ENCODE assay signal across 9 mouse cellular contexts in genomic region chr6:144370699-144371098, GRCm38 (mm10).
DNase-seq lines count a peak whose midpoint lies in the region; ATAC-seq and TF ChIP-seq lines count a peak whose summit lies in the region.
"Had no signal": no experiment of that assay in that cellular context is flagged by ENCODE, and none has a peak within 500 bp of the region (broad histone marks: within the 10 kb centered on the region; RNA-seq: fewer than 3 reads in every experiment).

No protein-coding gene starts in this region.

- H3K4me2 ChIP-seq in intestine, embryonic 16.5 days (ENCODE audit: low read depth, low read length): no peak overlapping the region
- H3K4me2 ChIP-seq: heart, embryonic 13.5 days had no signal

- peak; percentile 74 for ATAC-seq in intestine, embryonic 16.5 days

- no peaks in the 10 kb centered on the region for H3K27me3 ChIP-seq in ES-Bruce4 (ENCODE audit: control insufficient read depth, insufficient read depth, low read length, poor library complexity, severe bottlenecking)
- no peaks in the 10 kb centered on the region for H3K27me3 ChIP-seq in intestine, embryonic 16.5 days (replicated peaks; ENCODE audit: control insufficient read depth, insufficient read depth, low read length)
- H3K27me3 ChIP-seq: heart, embryonic 13.5 days had no signal

- H3K4me1 ChIP-seq in ES-Bruce4 (ENCODE audit: control insufficient read depth, insufficient read depth, low read length): no peaks in the 10 kb centered on the region
- H3K4me1 ChIP-seq in intestine, embryonic 16.5 days (ENCODE audit: control insufficient read depth, insufficient read depth, low read length): no peaks in the 10 kb centered on the region

- no peak for TF ChIP-seq CTCF in ES-Bruce4 (IDR thresholded peaks at IDR 0.05; ENCODE audit: low read depth, low read length)

- DNase-seq in 416B (ENCODE audit: low read depth): peak; percentile 24
- peak; percentile 9 for DNase-seq in lung, postnatal 14 days
- no peak for DNase-seq in layer of hippocampus, postnatal 36 days
- DNase-seq in right cerebral cortex, adult 2 months (ENCODE audit: low spot score in 2 of 2): no peak
- no peak for DNase-seq in layer of hippocampus, adult 9-10 months (ENCODE audit: low spot score)
- DNase-seq: right cerebral cortex, postnatal 25 days had no signal

- no peaks in the 10 kb centered on the region for H3K9me3 ChIP-seq in ES-Bruce4 (replicated peaks; ENCODE audit: control insufficient read depth, insufficient read depth, low read length, poor library complexity, severe bottlenecking)
- H3K9me3 ChIP-seq in intestine, embryonic 16.5 days (ENCODE audit: control insufficient read depth, low read length): no peaks in the 10 kb centered on the region
- H3K9me3 ChIP-seq: heart, embryonic 13.5 days had no signal

- no peak for TF ChIP-seq POLR2A in ES-Bruce4 (IDR thresholded peaks at IDR 0.05; ENCODE audit: insufficient read depth, low read length)

- peak; percentile 91 for TF ChIP-seq EP300 in ES-Bruce4 (IDR thresholded peaks at IDR 0.05; ENCODE audit: insufficient read depth, low read depth, low read length)

- no peaks in the 10 kb centered on the region for H3K36me3 ChIP-seq in ES-Bruce4 (ENCODE audit: control insufficient read depth, insufficient read depth, low read length, poor library complexity, severe bottlenecking)
- no peaks in the 10 kb centered on the region for H3K36me3 ChIP-seq in intestine, embryonic 16.5 days (ENCODE audit: control insufficient read depth, insufficient read depth, low read length)
- H3K36me3 ChIP-seq: heart, embryonic 13.5 days had no signal

- H3K4me3 ChIP-seq in ES-Bruce4 (ENCODE audit: low read depth, low read length): no peak overlapping the region
- H3K4me3 ChIP-seq in intestine, embryonic 16.5 days (ENCODE audit: low read length): no peak overlapping the region
- H3K4me3 ChIP-seq: heart, embryonic 13.5 days had no signal

- H3K27ac ChIP-seq in ES-Bruce4 (ENCODE audit: insufficient read depth, low read length): no peak overlapping the region
- H3K27ac ChIP-seq in intestine, embryonic 16.5 days (ENCODE audit: low read length): no peak overlapping the region
- H3K27ac ChIP-seq: heart, embryonic 13.5 days had no signal

- no peak overlapping the region for H3K9ac ChIP-seq in ES-Bruce4 (ENCODE audit: low read depth, poor library complexity, severe bottlenecking)
- no peak overlapping the region for H3K9ac ChIP-seq in intestine, embryonic 16.5 days (ENCODE audit: low read depth, low read length)
- H3K9ac ChIP-seq: heart, embryonic 13.5 days had no signal

- WGBS in intestine, embryonic 16.5 days: 54% methylated on average over 10 of the region's 10 CpGs

Comparison
In these comparisons a context has a peak if more than half of its experiments do, and no peak if none do; other contexts are left out.
1. DNase-seq: peak in 416B (single experiment) and lung, postnatal 14 days (single experiment); none in layer of hippocampus, postnatal 36 days (0 of 2), right cerebral cortex, adult 2 months (0 of 2) and layer of hippocampus, adult 9-10 months (single experiment).